Mouse (Mus musculus) megakaryocyte, embryonic 14.5 days (primary cell): ENCODE data around the gene Zfp148.

Experiments
- FLI1 ChIP-seq: IDR thresholded peaks from 2 replicates; pipeline ENCODE4 v1.6.1; 2012; ENCODE audit warnings: low read length, inconsistent platforms, mixed read lengths
- GATA1 ChIP-seq: IDR thresholded peaks from 3 replicates; pipeline ENCODE4 v1.6.1; 2012; ENCODE audit warnings: mixed read lengths, low read length, inconsistent platforms, borderline replicate concordance

DNA sequence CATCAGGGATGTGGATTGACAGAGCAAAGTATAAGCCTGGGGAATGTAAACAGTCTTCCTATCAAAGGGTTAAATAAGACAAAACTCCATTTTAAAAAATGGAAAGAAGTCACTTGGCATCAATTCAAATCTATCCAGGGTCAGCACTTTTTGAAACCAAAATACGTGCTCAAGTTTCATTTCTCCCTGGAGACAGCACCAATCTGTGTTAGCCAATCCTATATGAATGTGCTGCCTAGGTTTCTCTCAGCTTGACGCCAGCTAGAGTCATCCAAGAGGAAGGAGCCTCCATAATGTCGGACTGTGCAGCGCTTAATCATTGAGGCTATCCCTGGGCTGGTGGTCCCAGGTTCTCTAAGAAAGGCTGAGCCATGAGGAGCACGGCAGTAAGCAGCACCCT is 33.5 kb upstream of the Zfp148 start:
- TF ChIP-seq GATA1 (no peak), FLI1 (no peak)
